Mouse (Mus musculus) neutrophil, adult 5-6 weeks (primary cell): Measurements from ENCODE around the gene Capn7. TPM values are rescaled to one million over a fixed set of nuclear protein-coding genes. Genes with fewer than 3 reads are reported as not detected.

ENCODE experiments used
- ATAC-seq: fragments of 151-379, 151-347 bp; 2 replicates; pipeline ENCODE4 v1.8.0; 2017; ENCODE audit warnings: mild to moderate bottlenecking, moderate TSS enrichment; ENCODE audit not compliant: insufficient number of reproducible peaks, poor library complexity, low FRiP score, severe bottlenecking; ENCODE audit errors: extremely low read depth
- total RNA-seq: library from RNA; stranded (forward); fragments of 200-1000 nt; gene quantifications from 2 replicates; pipeline ENCODE4 v1.2.3, GENCODE M21; 2017

Gene Capn7
- total RNA-seq, 1 experiment from 2014 or later: 86.2 TPM

DNA sequence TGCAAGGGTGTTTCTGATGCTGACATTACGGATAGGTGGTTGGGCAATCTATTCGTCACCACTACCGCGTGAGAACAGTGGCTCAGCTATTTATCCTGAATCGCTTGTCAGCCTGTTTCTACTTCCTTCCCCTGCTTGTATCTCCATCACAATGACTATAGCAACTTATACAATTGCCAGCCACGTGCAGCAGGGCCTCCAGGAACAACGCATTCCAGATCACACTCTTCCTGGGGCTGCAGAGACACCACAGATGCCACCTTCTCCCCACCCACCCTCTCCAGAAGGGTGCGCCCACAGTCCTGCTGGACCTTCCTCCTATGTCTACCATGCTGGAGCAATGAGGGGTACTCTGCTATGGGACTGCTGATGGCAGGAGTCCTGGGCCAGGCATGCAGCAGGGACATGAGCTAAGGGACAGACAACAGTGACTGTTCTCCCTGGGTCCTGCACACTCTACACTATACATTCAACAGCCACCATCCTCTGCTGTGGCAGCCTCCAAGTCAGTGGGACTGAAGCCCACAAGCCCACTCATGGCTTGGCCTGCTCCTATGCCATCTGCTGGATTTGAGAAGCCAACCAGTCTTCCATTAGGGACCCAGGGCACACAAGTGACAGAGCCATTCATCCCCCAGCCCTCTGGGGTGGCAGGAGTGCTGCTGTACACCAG lies 56.6 kb downstream of the Capn7 start:
- peak; percentile 69 for ATAC-seq

DNA sequence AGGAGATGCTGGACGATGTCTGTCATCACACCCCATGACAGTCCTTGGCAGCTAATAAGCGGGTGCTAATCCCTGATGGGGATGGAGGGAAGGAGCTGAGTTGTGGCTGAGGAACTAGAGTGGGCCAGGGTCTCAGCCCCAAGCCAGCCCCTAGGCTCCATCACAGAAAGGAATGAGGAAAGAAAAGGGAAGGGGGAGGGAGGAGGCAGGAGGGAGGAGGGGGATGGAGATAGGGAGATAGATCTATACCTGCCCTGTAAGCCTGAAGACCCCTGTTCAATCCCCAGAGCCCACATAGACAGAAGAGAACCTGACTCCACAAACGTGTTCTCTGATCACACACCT lies 57.1 kb downstream of the Capn7 start:
- no peak for ATAC-seq

- no peak for ATAC-seq
Observed at GRCm38 (mm10) chr14:31393936-31394630, 57.6 kb downstream of the Capn7 start.

DNA sequence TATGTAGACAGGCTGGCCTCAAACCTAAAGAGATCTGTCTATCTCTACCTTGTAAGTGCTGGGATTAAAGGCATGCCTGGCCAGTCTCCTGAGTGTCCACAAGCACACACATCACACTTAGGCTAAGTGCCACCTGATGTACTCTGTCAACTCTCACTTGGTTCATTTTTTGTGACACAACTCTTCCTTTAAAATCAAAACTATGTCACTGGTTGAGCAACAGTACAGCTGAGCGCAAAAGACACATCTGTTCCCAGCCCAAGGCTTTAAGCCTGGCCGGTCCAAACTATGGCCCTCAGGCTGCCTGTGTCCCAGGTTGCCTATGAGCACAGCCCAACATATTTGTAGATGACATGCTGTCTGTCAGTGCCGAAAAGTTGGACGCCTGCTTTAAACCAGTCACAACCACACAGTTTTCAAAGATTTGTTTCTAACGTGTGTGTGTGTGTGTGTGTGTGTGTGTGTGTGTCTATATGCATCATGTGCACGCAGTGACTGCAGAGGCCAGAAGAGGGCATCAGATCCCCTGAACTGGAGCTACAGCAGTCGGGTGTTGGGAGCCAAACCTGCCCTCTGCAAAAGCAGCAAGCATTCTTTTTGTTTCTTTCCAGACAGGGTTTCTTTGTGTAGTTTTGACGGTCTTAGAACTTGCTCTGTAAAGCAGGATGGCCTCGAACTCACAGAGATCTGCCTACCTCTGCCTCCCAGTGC lies 58.5 kb downstream of the Capn7 start:
- ATAC-seq: no peak

DNA sequence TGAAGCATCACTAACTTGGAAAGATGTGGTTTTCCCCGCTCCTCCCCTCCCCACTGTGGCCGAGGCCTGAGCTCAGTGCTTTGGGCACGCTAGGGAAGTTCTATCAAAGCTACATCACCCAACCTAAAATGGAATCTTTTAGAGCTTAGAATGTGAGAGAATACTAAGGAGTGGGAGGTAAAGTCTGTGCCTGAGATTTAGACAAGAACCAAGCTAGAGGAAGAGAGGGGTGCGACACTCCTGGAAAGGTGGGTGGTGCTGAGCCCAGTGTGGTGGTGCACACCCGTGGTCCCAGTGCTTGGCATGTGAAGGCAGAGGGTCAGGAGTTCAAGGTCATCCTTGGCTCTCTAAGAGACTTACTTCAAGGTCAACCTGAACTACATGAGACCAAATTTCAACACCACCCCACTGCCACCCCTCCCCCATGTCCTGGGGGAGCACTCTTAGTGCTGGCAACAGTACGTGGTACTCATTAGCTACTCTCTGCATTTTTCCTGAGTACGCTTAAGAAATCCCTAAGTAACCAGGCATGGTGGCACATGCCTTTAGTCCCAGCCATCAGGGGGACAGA lies 59.3 kb downstream of the Capn7 start:
- ATAC-seq: no peak

- ATAC-seq: no peak
Observed at GRCm38 (mm10) chr14:31396428-31396827, 60.0 kb downstream of the Capn7 start.

DNA sequence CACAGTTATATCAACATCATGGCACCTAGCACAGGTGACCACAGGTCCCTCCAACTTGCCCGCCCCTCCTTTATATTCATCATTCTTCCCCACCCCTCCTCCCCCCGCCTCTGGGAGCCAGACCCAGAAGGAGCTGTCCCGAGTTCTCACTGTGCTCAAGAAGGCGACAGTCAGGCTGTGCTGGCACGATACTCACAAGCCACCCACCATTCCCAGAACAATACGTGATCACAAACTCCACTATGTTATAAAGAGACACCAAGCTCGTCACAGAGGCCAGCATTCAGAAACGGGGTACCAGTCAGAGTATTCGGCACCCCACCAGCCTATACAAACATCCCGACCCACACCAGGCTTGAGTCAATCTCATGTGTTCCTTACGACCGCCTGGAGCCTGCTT lies 60.9 kb downstream of the Capn7 start:
- no peak for ATAC-seq

DNA sequence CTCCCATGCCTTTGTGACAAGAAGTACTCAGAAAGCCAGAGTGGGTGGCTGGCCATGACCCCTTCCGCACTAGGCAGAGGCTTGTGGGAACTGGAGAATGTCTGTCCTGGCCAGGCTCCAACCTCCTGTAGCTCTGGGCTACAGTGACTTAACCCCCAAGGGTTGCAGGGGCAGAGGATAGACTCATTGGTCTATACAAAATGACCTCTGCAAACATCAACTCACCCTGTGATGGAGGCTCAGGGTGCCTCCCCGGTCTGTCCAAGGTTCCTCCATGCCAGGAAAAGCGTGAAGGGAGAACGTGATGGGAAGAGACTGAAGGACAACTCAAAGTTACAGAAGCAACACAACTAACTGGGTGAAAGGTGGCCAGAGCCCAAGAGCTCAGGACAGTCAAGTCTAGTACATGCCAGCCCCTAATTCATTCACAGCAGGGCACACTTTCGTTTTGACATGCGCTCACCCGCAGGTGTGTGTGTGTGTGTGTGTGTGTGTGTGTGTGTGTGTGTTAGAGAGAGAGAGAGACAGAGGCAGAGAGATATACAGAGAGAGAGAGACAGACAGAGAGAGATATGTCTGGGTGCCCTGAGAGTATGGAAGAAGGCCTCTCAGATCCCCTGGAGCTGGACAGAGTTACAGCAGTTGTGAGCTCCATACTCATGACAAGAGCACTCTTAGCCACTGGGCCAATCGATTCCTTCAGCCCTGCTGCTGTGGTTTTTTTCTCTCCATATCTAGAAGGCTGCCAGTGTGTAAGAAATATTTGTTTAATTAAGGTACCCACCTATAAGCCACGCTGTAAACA lies 61.6 kb downstream of the Capn7 start:
- no peak for ATAC-seq

DNA sequence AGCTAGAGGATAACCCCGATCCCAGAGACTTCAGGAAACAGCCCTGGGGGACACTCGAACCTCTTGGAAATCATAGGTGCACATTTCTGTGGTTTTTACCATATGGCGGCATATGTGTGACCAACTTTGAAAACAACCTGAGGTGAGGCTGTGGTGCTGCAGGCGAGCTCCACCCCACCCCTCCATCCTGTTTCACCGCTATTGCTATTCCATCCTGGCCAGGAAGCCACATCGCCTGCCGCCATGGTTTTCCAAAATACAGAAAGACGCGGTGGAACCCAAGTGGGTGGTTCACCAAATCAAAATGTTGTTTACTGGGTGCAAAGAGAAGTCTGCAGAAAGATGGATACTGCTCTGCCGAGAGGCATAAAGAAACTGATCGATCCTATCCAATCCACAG lies 62.4 kb downstream of the Capn7 start:
- ATAC-seq: no peak

DNA sequence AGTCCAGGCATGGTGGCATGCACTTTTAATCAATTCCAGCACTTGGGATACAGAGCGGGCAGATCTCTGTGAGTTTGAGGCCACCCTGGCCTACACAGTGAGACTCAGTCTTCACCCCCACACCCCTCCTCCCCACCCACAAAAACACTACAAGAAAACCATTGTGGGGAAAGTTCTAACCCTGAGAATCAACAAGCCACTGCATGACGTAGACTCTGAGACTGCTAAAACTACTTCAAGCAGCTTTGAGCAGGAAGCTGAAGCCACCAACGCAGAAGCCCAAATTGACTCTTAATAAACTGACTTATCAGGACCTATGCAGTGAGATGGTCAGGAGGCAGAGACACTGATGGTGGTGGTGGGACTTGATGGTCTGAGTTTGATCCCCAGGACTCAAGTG lies 62.8 kb downstream of the Capn7 start:
- ATAC-seq: peak; percentile 28; the same call in 1 of the 2 replicates

- ATAC-seq: no peak
Observed at GRCm38 (mm10) chr14:31400246-31400645, 63.8 kb downstream of the Capn7 start.

DNA sequence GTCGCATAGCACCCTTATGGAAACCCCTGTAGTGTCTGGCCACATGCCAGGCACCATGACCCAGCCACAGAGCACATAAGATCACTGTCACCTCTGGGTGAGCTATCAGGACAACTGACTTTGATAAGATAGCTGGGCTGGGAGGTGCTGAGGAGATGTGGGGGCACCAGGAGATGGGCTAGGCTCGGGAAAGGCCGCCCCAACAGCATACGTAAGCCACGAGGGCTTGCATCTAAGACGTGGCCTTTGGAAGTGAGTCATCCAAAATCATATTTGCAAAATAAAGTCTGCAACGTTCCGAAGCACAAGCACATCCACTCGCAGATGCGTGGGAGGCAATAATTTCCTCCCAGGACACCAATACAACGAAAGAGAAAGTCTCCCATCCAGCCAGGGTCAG lies 64.5 kb downstream of the Capn7 start:
- ATAC-seq: no peak

- no peak; the same call in 1 of the 2 replicates for ATAC-seq
Observed at GRCm38 (mm10) chr14:31401918-31402427, 65.5 kb downstream of the Capn7 start.

GRCm38 (mm10) chr14:31402693-31403092 lies 66.3 kb downstream of the Capn7 start:
- ATAC-seq: peak; percentile 45; the same call in 1 of the 2 replicates

GRCm38 (mm10) chr14:31403556-31403955 lies 67.1 kb downstream of the Capn7 start:
- no peak for ATAC-seq

DNA sequence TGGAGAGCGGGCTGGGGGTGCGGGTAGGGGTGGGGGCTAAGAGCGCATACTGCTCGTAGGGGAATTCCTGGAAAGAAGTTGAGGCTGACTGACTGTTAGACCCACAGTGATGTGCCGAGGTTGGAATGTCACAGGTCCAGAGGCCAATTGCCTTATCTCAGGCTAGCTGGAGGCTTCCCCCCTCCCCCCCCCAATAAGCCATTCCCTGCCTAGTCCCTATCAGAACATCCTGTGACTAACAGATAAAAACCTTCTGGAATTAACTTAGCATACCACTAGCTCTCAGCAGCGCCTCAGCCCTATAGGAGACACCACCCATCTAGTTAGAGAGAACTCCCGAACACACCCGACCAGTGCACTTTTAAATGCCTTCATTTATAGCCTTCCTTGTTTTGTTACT lies 67.6 kb downstream of the Capn7 start:
- ATAC-seq: no peak

DNA sequence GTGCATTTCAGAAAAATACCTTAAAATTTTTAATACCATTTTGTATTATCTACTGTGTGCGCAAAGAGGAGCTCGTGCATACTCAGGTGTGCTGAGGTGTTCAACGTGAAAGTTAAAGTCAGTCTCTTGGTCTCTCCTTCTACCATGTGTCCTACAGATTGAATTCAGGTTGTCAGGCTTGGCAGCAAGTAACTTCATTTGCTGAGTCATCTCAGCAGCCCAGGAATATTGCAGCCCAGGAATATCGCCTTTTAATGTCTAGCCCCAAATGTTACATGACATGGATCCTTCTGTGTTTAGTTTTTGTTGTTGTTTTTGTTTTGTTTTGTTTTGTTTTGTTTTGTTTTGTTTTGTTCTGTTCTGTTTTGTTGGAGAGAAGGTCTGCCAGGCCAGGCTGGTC lies 68.2 kb downstream of the Capn7 start:
- no peak for ATAC-seq

DNA sequence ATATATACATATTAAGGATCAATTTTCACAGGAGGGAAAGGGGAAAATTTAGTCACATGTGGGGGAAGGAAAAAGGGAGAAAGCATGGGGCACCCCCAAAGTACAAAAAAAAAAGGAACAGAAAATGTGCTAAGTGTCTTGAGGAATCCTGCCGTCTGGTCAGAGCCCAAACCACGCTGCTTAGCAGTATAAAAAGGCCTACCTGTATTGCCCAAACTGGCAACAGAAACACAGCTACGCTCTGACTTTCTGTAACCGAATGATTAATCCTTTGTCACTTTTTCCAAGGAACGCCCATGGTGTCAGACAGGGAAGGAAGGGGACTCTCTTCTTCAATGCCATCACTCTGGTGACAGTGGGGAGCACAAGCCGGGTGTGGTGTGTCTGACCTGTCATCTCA lies 69.2 kb downstream of the Capn7 start:
- ATAC-seq: no peak
